21 mouse cellular contexts compared by ENCODE assay signal in the genomic region with DNA sequence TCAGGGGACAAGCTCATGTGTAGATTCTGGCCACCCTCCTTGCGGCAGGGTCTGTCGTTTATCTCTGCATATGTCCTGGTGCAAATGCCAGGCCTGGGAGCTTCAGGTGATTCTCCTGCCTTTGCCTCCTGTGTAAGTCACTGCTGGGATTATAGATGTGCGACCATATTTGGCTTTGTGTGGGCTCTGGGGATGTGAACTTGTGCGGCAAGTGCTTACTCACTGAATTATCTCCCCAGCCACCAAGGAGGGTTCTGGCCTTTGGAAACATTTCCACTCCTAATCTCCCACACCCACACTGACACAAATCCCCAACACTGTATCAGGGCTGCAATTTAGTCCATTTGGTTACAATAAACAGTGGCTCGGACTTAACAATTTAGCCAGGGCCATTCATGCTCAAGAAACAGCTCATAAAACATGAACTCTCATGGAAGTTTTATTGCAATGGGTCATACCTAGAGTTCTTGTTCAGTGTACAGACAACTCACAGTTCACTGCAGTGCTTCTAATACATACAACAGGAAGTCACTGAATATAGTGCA. TPM values are rescaled to one million over a fixed set of nuclear protein-coding genes. Genes with fewer than 3 reads are reported as not detected.
DNase-seq lines count a peak whose midpoint lies in the region; ATAC-seq and TF ChIP-seq lines count a peak whose summit lies in the region.
"Had no signal": no experiment of that assay in that cellular context is flagged by ENCODE, and none has a peak within 500 bp of the region (broad histone marks: within the 10 kb centered on the region; RNA-seq: fewer than 3 reads in every experiment).

No protein-coding gene starts in this region.

- no peak overlapping the region for H3K9ac ChIP-seq in liver, embryonic 12.5 days
- H3K9ac ChIP-seq: hindbrain, embryonic 12.5 days had no signal

- H3K4me3 ChIP-seq in liver, embryonic 12.5 days: no peak overlapping the region
- H3K4me3 ChIP-seq in lung, adult 2 months (replicated peaks; ENCODE audit: extremely low read depth, low read depth, low read length): no peak overlapping the region
- H3K4me3 ChIP-seq: forebrain, embryonic 10.5 days; hindbrain, embryonic 12.5 days had no signal

- H3K9me3 ChIP-seq in liver, embryonic 12.5 days (replicated peaks): no peaks in the 10 kb centered on the region
- H3K9me3 ChIP-seq: forebrain, embryonic 10.5 days; hindbrain, embryonic 12.5 days had no signal

- H3K36me3 ChIP-seq in liver, embryonic 12.5 days: peaks cover 7% of the 10 kb centered on the region; the same call in 1 of the 2 replicates
- H3K36me3 ChIP-seq: hindbrain, embryonic 12.5 days had no signal

- TF ChIP-seq POLR2A in lung, adult 2 months (IDR thresholded peaks at IDR 0.05; ENCODE audit: borderline replicate concordance, extremely low read depth, low read depth, low read length): no peak

- WGBS in liver, embryonic 12.5 days (ENCODE audit: insufficient replicate concordance): 65% methylated on average over 5 of the region's 5 CpGs
- 81% methylated on average over 5 of the region's 5 CpGs for WGBS in lung, adult 2 months

- DNase-seq in heart, adult 11 months: peak; percentile 61
- DNase-seq in heart, postnatal 36 days: no peak
- no peak for DNase-seq in liver
- DNase-seq in lung, postnatal 10 days: peak; percentile 47
- DNase-seq in lung, adult 2 months: no peak
- no peak for DNase-seq in thymus, postnatal 14 days
- DNase-seq: adrenal gland, adult 8-10 months; cerebellum, adult 18-20 months; cerebellum, postnatal 14 days; gastrocnemius, postnatal 14 days; heart, postnatal 10 days; kidney, adult 8-10 months; layer of hippocampus, postnatal 36 days; thymus, postnatal 25 days had no signal

- H3K4me1 ChIP-seq in liver, embryonic 12.5 days: peaks cover 19% of the 10 kb centered on the region
- H3K4me1 ChIP-seq in lung, adult 2 months (ENCODE audit: control insufficient read depth, insufficient read depth, low read length): peaks cover 2% of the 10 kb centered on the region; the same call in 1 of the 2 replicates
- H3K4me1 ChIP-seq: forebrain, embryonic 10.5 days; hindbrain, embryonic 12.5 days had no signal

- intact Hi-C loops in heart, postnatal 36 days (cut with DNase I): loop anchor here (10.0 kb wide), 1 partner anchor 460 kb away; no protein-coding TSS in a partner anchor

- H3K4me2 ChIP-seq in liver, embryonic 12.5 days: peak overlapping the region; percentile 10; the same call in 1 of the 2 replicates
- H3K4me2 ChIP-seq: hindbrain, embryonic 12.5 days had no signal

- no peak for TF ChIP-seq CTCF in lung, adult 2 months (IDR thresholded peaks at IDR 0.05; ENCODE audit: insufficient read depth, low read length)

- ATAC-seq in liver, embryonic 12.5 days: no peak
- ATAC-seq: activated CD4-positive, CD25-positive, alpha-beta regulatory T cell, adult 4 months; forebrain, embryonic 16.5 days; midbrain, embryonic 16.5 days had no signal

- 0 out of 2 replicates have a peak overlapping the region, but pooled peaks have one; percentile 0 for H3K27ac ChIP-seq in liver, embryonic 12.5 days
- H3K27ac ChIP-seq: forebrain, embryonic 10.5 days; hindbrain, embryonic 12.5 days; macrophage had no signal

- H3K27me3 ChIP-seq in liver, embryonic 12.5 days (replicated peaks): no peaks in the 10 kb centered on the region
- H3K27me3 ChIP-seq: hindbrain, embryonic 12.5 days had no signal

RNA-seq across cellular contexts. Expression of a gene that starts 18.7 kb away (rescaled TPM):
- total RNA-seq in heart, postnatal 36 days (2021): 10 to 100 TPM; 13.3 to 14.4 TPM
- 11.6 and 11.7 TPM in 2 replicates for polyA plus RNA-seq in liver, embryonic 12.5 days (2016; fragmentation: Nextera tagmentation; extraction: Ambion mirVana)
- polyA plus RNA-seq in lung, adult 2 months (2012; rRNA removed): 20.6 and 29.5 TPM in 2 replicates

RNA-seq across cellular contexts. Expression of a gene that starts 40.1 kb away (rescaled TPM):
- 10 to 100 TPM; 30.9 to 31.1 TPM for total RNA-seq in heart, postnatal 36 days (2021)
- 58.2 and 58.8 TPM in 2 replicates for polyA plus RNA-seq in liver, embryonic 12.5 days (2016; fragmentation: Nextera tagmentation; extraction: Ambion mirVana)
- polyA plus RNA-seq in lung, adult 2 months (2012; rRNA removed): 47.9 and 54.1 TPM in 2 replicates

Comparison
In these comparisons a context has a peak if more than half of its experiments do, and no peak if none do; other contexts are left out.
1. DNase-seq: peak in heart, adult 11 months (single experiment) and lung, postnatal 10 days (single experiment); none in heart, postnatal 36 days (0 of 2), liver (single experiment), lung, adult 2 months (single experiment) and thymus, postnatal 14 days (single experiment).